Comparison of ENCODE assay signal across 9 mouse cellular contexts in genomic region chr8:103409121-103409551, GRCm38 (mm10).
DNase-seq lines count a peak whose midpoint lies in the region; ATAC-seq lines count a peak whose summit lies in the region.
"Had no signal": no experiment of that assay in that cellular context is flagged by ENCODE, and none has a peak within 500 bp of the region (broad histone marks: within the 10 kb centered on the region; RNA-seq: fewer than 3 reads in every experiment).

No protein-coding gene starts in this region.

- H3K4me2 ChIP-seq in heart, embryonic 13.5 days: no peak overlapping the region
- no peak overlapping the region for H3K4me2 ChIP-seq in midbrain, embryonic 14.5 days (ENCODE audit: low read length)

- H3K9me3 ChIP-seq in heart, embryonic 13.5 days: no peaks in the 10 kb centered on the region
- no peaks in the 10 kb centered on the region for H3K9me3 ChIP-seq in midbrain, embryonic 14.5 days (ENCODE audit: control insufficient read depth, low read length)

- peak overlapping the region; percentile 64 for H3K27ac ChIP-seq in heart, embryonic 13.5 days (replicated peaks)
- no peak overlapping the region for H3K27ac ChIP-seq in midbrain, embryonic 14.5 days (replicated peaks; ENCODE audit: low read depth, low read length)

- H3K27me3 ChIP-seq in heart, embryonic 13.5 days (replicated peaks): no peaks in the 10 kb centered on the region
- no peaks in the 10 kb centered on the region for H3K27me3 ChIP-seq in midbrain, embryonic 14.5 days (ENCODE audit: control insufficient read depth, insufficient read depth, low read length)
- H3K27me3 ChIP-seq: megakaryocyte, embryonic 14.5 days had no signal

- H3K36me3 ChIP-seq in heart, embryonic 13.5 days: no peaks in the 10 kb centered on the region
- H3K36me3 ChIP-seq in midbrain, embryonic 14.5 days (ENCODE audit: control insufficient read depth, insufficient read depth, low read length): no peaks in the 10 kb centered on the region

- no peak overlapping the region for H3K4me3 ChIP-seq in heart, embryonic 13.5 days
- H3K4me3 ChIP-seq in midbrain, embryonic 14.5 days (replicated peaks; ENCODE audit: low read depth, low read length): no peak overlapping the region
- H3K4me3 ChIP-seq: megakaryocyte, embryonic 14.5 days had no signal

- peaks cover 49% of the 10 kb centered on the region for H3K4me1 ChIP-seq in heart, embryonic 13.5 days
- no peaks in the 10 kb centered on the region for H3K4me1 ChIP-seq in midbrain, embryonic 14.5 days (ENCODE audit: control insufficient read depth, insufficient read depth, low read length)
- H3K4me1 ChIP-seq: megakaryocyte, embryonic 14.5 days had no signal

- no peak overlapping the region for H3K9ac ChIP-seq in heart, embryonic 13.5 days
- no peak overlapping the region for H3K9ac ChIP-seq in midbrain, embryonic 14.5 days (replicated peaks; ENCODE audit: low read length)

- peak; percentile 45 for DNase-seq in ovary, postnatal 14 days (ENCODE audit: low spot score)
- no peak for DNase-seq in ovary, postnatal 10 days (ENCODE audit: low spot score)
- DNase-seq in kidney, postnatal 4 days: peak; percentile 71 to 80
- peak; percentile 55 to 68 for DNase-seq in urinary bladder, postnatal 4 days (ENCODE audit: low spot score in 2 of 2)
- DNase-seq in midbrain, embryonic 14.5 days: no peak
- DNase-seq in right cerebral cortex, postnatal 10 days (ENCODE audit: low spot score in 2 of 2): no peak
- no peak for DNase-seq in thymus, postnatal 36 days

- peak; percentile 42; the same call in 1 of the 2 replicates for ATAC-seq in heart, embryonic 13.5 days (ENCODE audit: extremely low read depth, insufficient number of reproducible peaks, low FRiP score, low TSS enrichment)
- no peak for ATAC-seq in midbrain, embryonic 14.5 days (ENCODE audit: low FRiP score, low TSS enrichment)

- WGBS in heart, embryonic 13.5 days: 21% methylated on average over 2 of the region's 2 CpGs
- WGBS in midbrain, embryonic 14.5 days: 82% methylated on average over 2 of the region's 2 CpGs

Comparison
In these comparisons a context has a peak if more than half of its experiments do, and no peak if none do; other contexts are left out.
1. DNase-seq: peak in ovary, postnatal 14 days (single experiment), kidney, postnatal 4 days (2 of 2) and urinary bladder, postnatal 4 days (2 of 2); none in ovary, postnatal 10 days (single experiment), midbrain, embryonic 14.5 days (single experiment), right cerebral cortex, postnatal 10 days (0 of 2) and thymus, postnatal 36 days (0 of 2).